Mouse (Mus musculus) lung, embryonic 16.5 days (tissue): ENCODE measurements around the gene Rbm20. TPM values are rescaled to one million over a fixed set of nuclear protein-coding genes. Genes with fewer than 3 reads are reported as not detected.

Experiments used
- ATAC-seq: fragments of 200-750 bp; cut with Nextera tagmentation; 2 replicates; pipeline ENCODE4 v1.8.0; 2017; ENCODE audit warnings: low read depth, mild to moderate bottlenecking, moderate library complexity
- H3K27ac ChIP-seq: fragments of 300-500 bp; sonication (generic); 2 replicates; pipeline ENCODE4 v1.5.1; 2014; ENCODE audit warnings: mild to moderate bottlenecking, control low read depth, low read length
- H3K27me3 ChIP-seq: fragments of 300-500 bp; sonication (generic); 2 replicates; pipeline ENCODE4 v1.6.1; 2014; ENCODE audit warnings: low read depth, low read length, mixed read lengths; ENCODE audit not compliant: control insufficient read depth, insufficient read depth
- H3K36me3 ChIP-seq: fragments of 300-500 bp; sonication (generic); 2 replicates; pipeline ENCODE4 v1.6.1; 2014; ENCODE audit warnings: low read length; ENCODE audit not compliant: control insufficient read depth, insufficient read depth
- H3K4me1 ChIP-seq: fragments of 300-500 bp; sonication (generic); replicated peaks from 2 replicates; pipeline ENCODE4 v1.6.1; 2014; ENCODE audit warnings: low read length, mixed read lengths; ENCODE audit not compliant: control insufficient read depth, insufficient read depth
- H3K4me2 ChIP-seq: fragments of 300-500 bp; sonication (generic); 2 replicates; pipeline ENCODE4 v1.6.1; 2014; ENCODE audit warnings: low read depth, low read length, control low read depth
- H3K4me3 ChIP-seq: fragments of 300-500 bp; sonication (generic); 2 replicates; pipeline ENCODE4 v1.5.1; 2014; ENCODE audit warnings: mild to moderate bottlenecking, low read length, control low read depth
- H3K9ac ChIP-seq: fragments of 300-500 bp; sonication (generic); 2 replicates; pipeline ENCODE4 v1.6.1; 2014; ENCODE audit warnings: low read length, control low read depth
- H3K9me3 ChIP-seq: fragments of 300-500 bp; sonication (generic); 2 replicates; pipeline ENCODE4 v1.6.1; 2016; ENCODE audit warnings: low read length; ENCODE audit not compliant: control insufficient read depth
- WGBS: fragments of 180-500 bp; shearing (Covaris S2); extraction: QIAGEN DNeasy Blood & Tissue Kit; methylation state at CpG from one replicate; pipeline ENCODE4 v1.1.7; 2014; 5-methylcytosine and 5-hydroxymethylcytosine counted together
- polyA plus RNA-seq: library from polyadenylated mRNA; unstranded; fragments of >200 nt; fragmentation: Nextera tagmentation; extraction: Ambion mirVana; gene quantifications from 2 replicates; pipeline ENCODE4 v1.2.1, GENCODE M21; 2015

The Rbm20 gene
- polyA plus RNA-seq, 1 experiment from 2014 or later: 1.5 TPM

GRCm38 (mm10) chr19:53821241-53822120 is 144.4 kb downstream of the Rbm20 start:
- peak; percentile 66 for ATAC-seq
- H3K9me3 ChIP-seq: no peaks in the 10 kb centered on the region
- H3K4me2 ChIP-seq: no peak overlapping the region
- H3K36me3 ChIP-seq: no peaks in the 10 kb centered on the region
- 48% methylated on average over 13 of the region's 13 CpGs for WGBS
- H3K4me3 ChIP-seq: no peak overlapping the region
- peak overlapping the region; percentile 28; the same call in 1 of the 2 replicates for H3K9ac ChIP-seq
- peaks cover 8% of the 10 kb centered on the region; the same call in 1 of the 2 replicates for H3K4me1 ChIP-seq
- H3K27ac ChIP-seq: peak overlapping the region; percentile 86
- H3K27me3 ChIP-seq: no peaks in the 10 kb centered on the region

- no peak overlapping the region for H3K4me2 ChIP-seq
- ATAC-seq: no peak
- H3K9ac ChIP-seq: no peak overlapping the region
- no peaks in the 10 kb centered on the region for H3K27me3 ChIP-seq
- H3K27ac ChIP-seq: no peak overlapping the region
- no peaks in the 10 kb centered on the region for H3K9me3 ChIP-seq
- WGBS: 35% methylated on average over 6 of the region's 6 CpGs
- H3K4me1 ChIP-seq: peaks cover 8% of the 10 kb centered on the region; the same call in 1 of the 2 replicates
- H3K4me3 ChIP-seq: no peak overlapping the region
- no peaks in the 10 kb centered on the region for H3K36me3 ChIP-seq
Measured at GRCm38 (mm10) chr19:53823847-53824246, 146.7 kb downstream of the Rbm20 start.

- Histone ChIP-seq H3K4me3 (peak overlapping the region; percentile 36), H3K27ac (no peak overlapping the region), H3K4me1 (peaks cover 8% of the 10 kb centered on the region; the same call in 1 of the 2 replicates), H3K9me3 (no peaks in the 10 kb centered on the region), H3K27me3 (no peaks in the 10 kb centered on the region), H3K9ac (0 out of 2 replicates have a peak overlapping the region, but pooled peaks have one; percentile 28), H3K4me2 (peak overlapping the region; percentile 43), H3K36me3 (no peaks in the 10 kb centered on the region)
- 61% methylated on average over 21 of the region's 21 CpGs for WGBS
- peak; percentile 37; the same call in 1 of the 2 replicates for ATAC-seq
Measured at GRCm38 (mm10) chr19:53824872-53825680, 148.0 kb downstream of the Rbm20 start.

- 30% methylated on average over 6 of the region's 6 CpGs for WGBS
- no peak for ATAC-seq
- Histone ChIP-seq H3K4me1 (peaks cover 8% of the 10 kb centered on the region), H3K27ac (no peak overlapping the region), H3K9ac (no peak overlapping the region), H3K27me3 (no peaks in the 10 kb centered on the region), H3K4me2 (no peak overlapping the region), H3K4me3 (no peak overlapping the region), H3K9me3 (no peaks in the 10 kb centered on the region), H3K36me3 (no peaks in the 10 kb centered on the region)
Measured at GRCm38 (mm10) chr19:53829990-53830389, 152.9 kb downstream of the Rbm20 start.

- Histone ChIP-seq H3K4me3 (no peak overlapping the region), H3K27me3 (no peaks in the 10 kb centered on the region), H3K27ac (no peak overlapping the region), H3K9ac (no peak overlapping the region), H3K36me3 (no peaks in the 10 kb centered on the region), H3K4me1 (peaks cover 8% of the 10 kb centered on the region), H3K9me3 (no peaks in the 10 kb centered on the region), H3K4me2 (no peak overlapping the region)
- peak; percentile 88 for ATAC-seq
- WGBS: 6% methylated on average over 8 of the region's 8 CpGs
Measured at GRCm38 (mm10) chr19:53830407-53831163, 153.5 kb downstream of the Rbm20 start.

- Histone ChIP-seq H3K36me3 (no peaks in the 10 kb centered on the region), H3K9me3 (no peaks in the 10 kb centered on the region), H3K27me3 (no peaks in the 10 kb centered on the region), H3K4me2 (no peak overlapping the region), H3K4me1 (peaks cover 8% of the 10 kb centered on the region), H3K27ac (no peak overlapping the region), H3K9ac (no peak overlapping the region), H3K4me3 (no peak overlapping the region)
- 24% methylated on average over 3 of the region's 3 CpGs for WGBS
- ATAC-seq: no peak
Measured at GRCm38 (mm10) chr19:53831164-53831448, 154.0 kb downstream of the Rbm20 start.

- H3K36me3 ChIP-seq: no peaks in the 10 kb centered on the region
- H3K27me3 ChIP-seq: no peaks in the 10 kb centered on the region
- WGBS: 37% methylated on average over 7 of the region's 7 CpGs
- H3K4me3 ChIP-seq: no peak overlapping the region
- no peak for ATAC-seq
- H3K9me3 ChIP-seq: no peaks in the 10 kb centered on the region
- H3K4me2 ChIP-seq: no peak overlapping the region
- peaks cover 8% of the 10 kb centered on the region for H3K4me1 ChIP-seq
- H3K9ac ChIP-seq: no peak overlapping the region
- H3K27ac ChIP-seq: no peak overlapping the region
Measured at GRCm38 (mm10) chr19:53832512-53832911, 155.4 kb downstream of the Rbm20 start.

GRCm38 (mm10) chr19:53833745-53834369 is 156.8 kb downstream of the Rbm20 start:
- no peak for ATAC-seq
- Histone ChIP-seq H3K4me2 (no peak overlapping the region), H3K4me3 (no peak overlapping the region), H3K27me3 (no peaks in the 10 kb centered on the region), H3K36me3 (no peaks in the 10 kb centered on the region), H3K9me3 (no peaks in the 10 kb centered on the region), H3K9ac (no peak overlapping the region), H3K4me1 (peaks cover 8% of the 10 kb centered on the region), H3K27ac (no peak overlapping the region)
- 64% methylated on average over 8 of the region's 8 CpGs for whole genome bisulfite sequencing
